Mouse (Mus musculus): Measurements from ENCODE around the gene Twist1. TPM values are rescaled to one million over a fixed set of nuclear protein-coding genes. Genes with fewer than 3 reads are reported as not detected.

The Twist1 gene
- total and polyA plus RNA-seq, 3 experiments, result not detected

GRCm38 (mm10) chr12:33959846-33960245, 2.4 kb downstream of the Twist1 start:
- H3K27me3 ChIP-seq (replicated peaks), result no peaks in the 10 kb centered on the region

DNA sequence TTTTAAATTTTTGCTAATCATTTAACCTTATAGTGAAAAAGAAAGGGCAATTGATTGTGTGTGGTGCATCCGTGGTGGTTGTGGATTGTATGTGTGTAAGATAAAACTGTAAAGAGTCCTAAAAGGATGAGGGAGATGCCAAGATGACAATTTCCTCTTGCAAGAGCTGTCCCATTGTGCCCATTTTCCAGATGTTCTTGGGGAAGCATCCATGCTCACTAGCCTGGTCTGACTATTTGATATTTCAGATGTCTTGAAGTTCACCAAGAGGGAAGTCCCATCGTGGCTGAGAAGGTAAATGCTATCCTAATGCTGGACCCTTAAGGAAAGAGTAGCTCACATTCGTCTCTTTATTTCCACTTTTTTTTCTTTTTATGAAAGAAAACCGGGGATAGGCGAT, 3.5 kb downstream of the Twist1 start:
- H3K27me3 ChIP-seq (replicated peaks), result no peaks in the 10 kb centered on the region
- H3K9ac ChIP-seq (ENCODE audit: insufficient read depth, low read depth), result no peak overlapping the region
- H3K36me3 ChIP-seq (replicated peaks in 1 of 2; ENCODE audit: control insufficient read depth in 1 of 2, insufficient read depth in 1 of 2, low read length in 1 of 2), result no peaks in the 10 kb centered on the region
- H3K4me2 ChIP-seq (ENCODE audit: insufficient read depth, low read depth, poor library complexity, severe bottlenecking), result no peak overlapping the region
- H3K4me3 ChIP-seq (replicated peaks in 1 of 3; ENCODE audit: low read depth in 2 of 3, low read length in 2 of 3, poor library complexity in 1 of 3), result no peak overlapping the region
- no peaks in the 10 kb centered on the region for H3K4me1 ChIP-seq (ENCODE audit: control insufficient read depth in 1 of 2, insufficient read depth in 2 of 2)
- in situ Hi-C loops (cut with MboI; ENCODE audit: low pct_ligation_motif_present, low pct_unique_long_range_greater_than_20kb, low sequenced_read_pairs), result no loop called here
- DNase-seq (ENCODE audit: extremely low read depth), result no peak
- H3K79me2 ChIP-seq (replicated peaks; ENCODE audit: control insufficient read depth, extremely low read depth, insufficient read depth, poor library complexity, severe bottlenecking), result no peaks in the 10 kb centered on the region
- dilution Hi-C loops (cut with MboI; ENCODE audit: extremely low pct_ligation_motif_present, extremely low pct_unique_long_range_greater_than_20kb, low sequenced_read_pairs), result no loop called here
- TF ChIP-seq MAZ (IDR thresholded peaks at IDR 0.05; ENCODE audit: low read depth, low read length) (no peak), ZC3H11A (IDR thresholded peaks at IDR 0.05; ENCODE audit: low read depth, low read length) (no peak), SMC3 (IDR thresholded peaks at IDR 0.05; ENCODE audit: low read depth, low read length) (no peak), KAT2A (IDR thresholded peaks at IDR 0.05; ENCODE audit: insufficient replicate concordance, low read length) (no peak), POLR2AphosphoS2 (IDR thresholded peaks at IDR 0.05; ENCODE audit: low read depth, low read length) (no peak), MAX (IDR thresholded peaks at IDR 0.05; ENCODE audit: low read length) (no peak), ZNF384 (IDR thresholded peaks at IDR 0.05; ENCODE audit: low read depth, low read length) (no peak), RAD21 (IDR thresholded peaks at IDR 0.05; ENCODE audit: low read depth, low read length) (no peak), USF2 (conservative IDR thresholded peaks at IDR 0.05; ENCODE audit: low read depth, low read length) (no peak), MYC (IDR thresholded peaks at IDR 0.05; ENCODE audit: low read depth, low read length) (no peak)
- H3K9me3 ChIP-seq (replicated peaks; ENCODE audit: low read length), result peaks cover 18% of the 10 kb centered on the region
- no peak overlapping the region for H3K27ac ChIP-seq (ENCODE audit: insufficient read depth, low read depth)

More at GRCm38 (mm10) chr12:33959846-33960245, 2.4 kb downstream of the Twist1 start:
- no peak overlapping the region for H3K4me2 ChIP-seq (ENCODE audit: insufficient read depth, low read depth, poor library complexity, severe bottlenecking)
- DNase-seq (ENCODE audit: extremely low read depth), result no peak
- H3K36me3 ChIP-seq (replicated peaks in 1 of 2; ENCODE audit: control insufficient read depth in 1 of 2, insufficient read depth in 1 of 2, low read length in 1 of 2), result no peaks in the 10 kb centered on the region
- dilution Hi-C loops (cut with MboI; ENCODE audit: extremely low pct_ligation_motif_present, extremely low pct_unique_long_range_greater_than_20kb, low sequenced_read_pairs) (no loop called here), in situ Hi-C loops (cut with MboI; ENCODE audit: low pct_ligation_motif_present, low pct_unique_long_range_greater_than_20kb, low sequenced_read_pairs) (no loop called here)
- no peak overlapping the region for H3K27ac ChIP-seq (ENCODE audit: insufficient read depth, low read depth)
- no peak overlapping the region for H3K9ac ChIP-seq (ENCODE audit: insufficient read depth, low read depth)
- no peaks in the 10 kb centered on the region for H3K4me1 ChIP-seq (ENCODE audit: control insufficient read depth in 1 of 2, insufficient read depth in 2 of 2)
- TF ChIP-seq RAD21 (IDR thresholded peaks at IDR 0.05; ENCODE audit: low read depth, low read length) (no peak), TBP (conservative IDR thresholded peaks at IDR 0.05; ENCODE audit: low read depth, low read length) (no peak), IRF4 (IDR thresholded peaks at IDR 0.05; ENCODE audit: low read depth, low read length) (no peak), PAX5 (IDR thresholded peaks at IDR 0.05; ENCODE audit: low read length) (no peak), EP300 (IDR thresholded peaks at IDR 0.05; ENCODE audit: low read length) (no peak), E2F4 (IDR thresholded peaks at IDR 0.05; ENCODE audit: insufficient replicate concordance, low read depth, low read length) (no peak), ZMIZ1 (IDR thresholded peaks at IDR 0.05; ENCODE audit: low read depth, low read length) (no peak), CHD1 (IDR thresholded peaks at IDR 0.05; ENCODE audit: low read depth, low read length) (no peak), ZC3H11A (IDR thresholded peaks at IDR 0.05; ENCODE audit: low read depth, low read length) (no peak), TCF12 (IDR thresholded peaks at IDR 0.05; ENCODE audit: low read depth, low read length) (no peak), SMC3 (IDR thresholded peaks at IDR 0.05; ENCODE audit: low read depth, low read length) (no peak), CHD2 (IDR thresholded peaks at IDR 0.05; ENCODE audit: low read length) (no peak), NRF1 (IDR thresholded peaks at IDR 0.05; ENCODE audit: low read depth, low read length) (no peak), CTCF (conservative IDR thresholded peaks at IDR 0.05 in 1 of 2, IDR thresholded peaks at IDR 0.05 in 1 of 2; ENCODE audit: low read depth in 2 of 2, low read length in 2 of 2) (no peak), POLR2AphosphoS2 (IDR thresholded peaks at IDR 0.05; ENCODE audit: low read depth, low read length) (no peak), HCFC1 (IDR thresholded peaks at IDR 0.05; ENCODE audit: low read depth, low read length) (no peak), RCOR1 (conservative IDR thresholded peaks at IDR 0.05; ENCODE audit: low read depth, low read length) (no peak), SIN3A (IDR thresholded peaks at IDR 0.05; ENCODE audit: low read length) (no peak)
- no peak overlapping the region for H3K4me3 ChIP-seq (replicated peaks in 1 of 3; ENCODE audit: low read depth in 2 of 3, low read length in 2 of 3, poor library complexity in 1 of 3)
- H3K79me2 ChIP-seq (replicated peaks; ENCODE audit: control insufficient read depth, extremely low read depth, insufficient read depth, poor library complexity, severe bottlenecking), result no peaks in the 10 kb centered on the region
- peaks cover 18% of the 10 kb centered on the region for H3K9me3 ChIP-seq (replicated peaks; ENCODE audit: low read length)

Data from CH12.LX (cell line).